Mouse (Mus musculus) layer of hippocampus, adult 9-11 months (tissue): Measurements from ENCODE around the gene Podxl.

Experiments used
- DNase-seq: peaks from one replicate; pipeline ENCODE4 v3.0.0; 2022

Gene Podxl

DNA sequence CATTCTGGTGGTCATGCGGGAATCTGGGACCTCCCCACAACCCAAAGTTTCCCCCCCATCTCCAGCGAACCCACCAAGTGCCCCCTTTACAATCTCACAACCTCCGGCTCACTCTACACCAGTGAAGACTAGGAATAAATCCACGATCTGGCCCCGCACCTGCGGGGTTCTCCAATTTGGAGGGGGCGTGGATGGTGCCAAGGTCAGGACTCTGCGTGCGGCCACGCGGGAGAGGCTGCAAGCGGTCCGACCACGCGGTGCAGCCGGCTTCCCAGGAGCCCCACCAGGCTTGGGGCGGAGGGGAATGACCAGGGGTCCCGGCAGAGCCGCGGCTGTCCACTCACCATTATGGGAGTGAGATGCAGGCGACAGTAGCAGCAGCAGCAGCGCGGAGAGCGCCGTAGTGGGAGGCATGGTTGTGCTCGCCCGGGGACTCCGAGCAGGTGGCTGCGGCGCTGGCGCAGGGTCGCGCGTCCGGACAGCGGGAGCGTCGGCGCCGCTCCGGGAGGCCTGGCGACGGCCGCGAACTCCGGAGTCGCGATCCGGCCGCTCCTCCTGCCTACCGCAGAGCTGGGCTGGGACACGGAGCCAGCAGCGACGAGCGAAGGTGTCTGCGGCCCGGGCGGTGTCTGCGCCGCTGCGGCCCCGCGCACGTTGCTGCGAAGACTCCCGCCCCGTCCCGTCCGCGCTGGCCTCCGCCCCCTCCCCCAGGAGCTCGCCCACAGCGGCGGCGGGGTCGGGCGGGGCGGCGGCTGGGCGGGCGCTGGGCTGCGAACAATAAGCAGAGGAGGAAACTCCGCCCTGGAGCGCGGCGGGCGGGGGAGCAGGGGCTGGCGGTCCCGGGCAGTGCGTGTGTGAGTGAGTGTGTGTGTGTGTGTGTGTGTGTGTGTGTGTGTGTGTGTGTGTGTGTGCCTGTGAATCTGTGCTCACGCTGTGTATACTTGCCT is at the start of gene Podxl:
TSS of gene Podxl (minus strand) at position 747 of the 947 bp plus-strand sequence.
- peak; percentile 36 for DNase-seq

DNA sequence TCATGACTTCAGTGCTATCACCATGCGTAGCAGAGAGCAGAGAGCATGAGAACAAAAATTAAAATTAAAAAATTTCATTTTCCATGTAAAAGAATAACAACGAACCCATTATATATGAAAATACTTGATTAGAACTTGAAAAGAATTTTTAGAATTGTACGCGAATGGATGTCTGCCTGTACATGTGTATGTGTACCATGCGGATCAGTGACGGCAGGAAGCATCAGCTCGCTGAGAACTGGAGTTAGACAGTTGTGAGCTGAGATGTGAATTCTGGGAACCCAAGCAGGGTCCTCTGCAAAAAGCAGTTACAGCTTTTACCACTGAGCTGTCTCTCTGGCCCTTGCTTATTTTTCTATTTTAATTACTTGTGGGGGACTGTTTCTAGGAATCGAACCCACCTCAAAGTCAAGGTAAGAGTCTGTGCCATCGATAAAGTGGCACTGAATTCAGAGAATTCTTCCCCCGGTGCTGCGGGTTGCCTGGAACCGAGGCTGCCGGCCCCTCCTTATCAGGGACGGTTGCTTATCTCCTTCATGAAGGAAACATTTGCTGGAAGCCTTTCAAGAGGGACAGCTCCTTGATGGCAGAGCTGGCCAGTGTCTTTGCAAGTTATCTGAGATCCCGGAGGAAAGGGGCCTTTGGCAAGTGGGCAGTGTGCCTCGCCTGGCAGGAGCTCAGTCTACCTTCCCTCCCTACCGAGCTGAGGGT is 48.9 kb upstream of the Podxl start:
- DNase-seq = no peak

DNA sequence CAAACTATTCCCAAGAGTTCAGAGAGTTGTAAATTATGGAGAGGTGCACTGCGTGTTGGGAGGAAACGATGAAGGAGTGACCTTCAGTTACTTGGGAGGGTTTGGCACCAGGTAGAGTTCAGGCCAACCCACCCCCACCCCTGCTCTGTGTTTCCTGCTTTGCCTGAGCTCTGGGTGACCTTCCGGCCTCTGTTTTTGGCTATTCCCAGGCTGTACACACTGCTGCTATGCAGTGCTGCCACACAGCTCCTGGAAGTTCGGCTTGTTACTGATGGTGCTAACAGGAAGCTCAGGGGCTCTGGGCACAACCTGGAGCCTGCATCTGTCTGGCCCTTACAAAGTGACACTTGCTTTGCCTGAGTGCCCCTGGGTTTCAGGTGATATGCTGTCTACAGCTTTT is 42.6 kb upstream of the Podxl start:
- no peak for DNase-seq

DNA sequence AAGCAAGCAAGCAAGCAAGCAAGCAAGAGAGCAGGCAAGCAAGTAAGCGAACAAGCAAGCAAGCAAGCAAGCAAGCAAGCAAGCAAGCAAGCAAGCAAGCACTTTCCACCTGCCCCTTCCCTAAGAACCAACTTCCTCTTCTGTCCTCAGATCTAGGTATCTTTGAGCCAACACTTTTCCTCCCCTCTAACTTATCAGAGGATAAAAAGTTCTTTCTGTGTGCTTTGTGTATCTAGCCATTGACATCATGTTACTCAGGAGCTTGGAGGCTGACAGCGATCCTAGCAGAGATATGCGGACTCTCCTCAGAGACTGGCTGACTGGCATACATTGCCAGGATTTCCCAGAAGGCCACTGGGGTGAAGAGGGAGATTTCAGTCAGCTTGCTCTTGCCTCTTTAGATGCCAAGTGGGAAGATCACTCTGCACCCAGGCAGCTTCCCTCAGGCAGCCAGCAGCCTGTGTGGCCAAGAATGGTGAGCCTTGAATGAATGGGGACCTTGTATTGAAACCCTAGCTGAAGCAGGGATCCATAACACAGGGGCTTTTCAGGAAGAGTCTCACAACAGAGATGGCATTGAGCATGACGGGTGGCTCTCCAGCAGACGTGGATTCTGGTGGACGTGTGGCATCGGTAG is 41.0 kb upstream of the Podxl start:
- peak; percentile 34 for DNase-seq

DNA sequence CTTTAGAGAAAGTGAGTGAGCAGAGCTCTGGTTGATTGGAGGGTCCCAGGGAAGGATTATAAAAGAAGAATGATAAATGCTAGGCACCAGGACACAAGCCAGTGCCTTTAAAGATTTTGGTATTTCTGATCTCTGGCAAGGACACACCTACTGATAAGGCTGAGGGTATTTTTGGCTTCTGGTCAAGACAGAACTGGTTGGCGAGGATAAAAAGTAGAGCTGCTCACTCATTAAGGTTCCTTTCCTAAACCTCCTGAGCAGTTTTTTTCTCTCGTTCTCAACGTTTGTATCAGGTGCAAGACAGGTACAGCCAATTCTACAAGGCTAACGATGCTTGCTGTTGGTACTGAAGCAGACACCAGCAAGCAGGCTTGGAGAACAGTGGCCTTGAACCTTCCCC is 38.7 kb upstream of the Podxl start:
- no peak for DNase-seq

DNA sequence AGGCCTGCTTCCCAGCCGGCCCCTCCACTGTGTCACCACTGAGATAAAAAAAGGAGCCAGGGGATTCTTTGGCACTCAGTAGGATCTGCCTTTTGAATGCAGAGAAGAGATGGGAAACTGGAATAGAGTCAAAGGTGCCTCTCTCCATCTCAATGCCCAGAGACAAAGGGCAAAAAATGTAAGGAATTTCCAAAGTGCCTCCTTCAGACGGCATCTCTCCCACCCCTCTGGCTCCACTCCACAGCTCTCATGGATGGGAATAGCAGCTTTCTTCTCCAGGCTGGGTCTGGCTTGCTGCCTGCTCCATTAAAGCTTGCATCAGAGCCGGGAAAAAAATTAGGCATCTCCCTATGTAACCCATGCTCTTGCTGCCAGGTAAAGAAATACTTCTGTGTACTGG is 37.4 kb upstream of the Podxl start:
- no peak for DNase-seq

DNA sequence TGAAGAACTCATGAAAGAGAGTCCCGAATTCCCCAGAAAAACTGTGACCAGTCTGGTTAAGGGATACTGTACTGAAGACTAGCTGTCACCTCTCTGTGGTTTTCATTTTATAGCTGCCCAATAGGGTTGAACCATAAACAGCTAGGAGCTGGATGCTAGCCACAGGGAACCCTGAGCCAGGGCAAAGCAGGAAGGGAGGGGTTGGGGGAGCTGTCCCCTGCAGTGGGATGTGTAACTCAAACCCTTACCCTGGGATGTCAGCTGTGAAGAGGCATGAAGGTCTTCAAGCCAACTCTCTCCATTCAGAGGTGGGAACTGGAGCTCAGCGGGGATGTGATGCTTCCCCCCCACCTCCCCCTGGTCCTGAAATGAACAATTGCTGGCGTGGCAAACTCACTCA is 36.1 kb upstream of the Podxl start:
- DNase-seq = no peak

DNA sequence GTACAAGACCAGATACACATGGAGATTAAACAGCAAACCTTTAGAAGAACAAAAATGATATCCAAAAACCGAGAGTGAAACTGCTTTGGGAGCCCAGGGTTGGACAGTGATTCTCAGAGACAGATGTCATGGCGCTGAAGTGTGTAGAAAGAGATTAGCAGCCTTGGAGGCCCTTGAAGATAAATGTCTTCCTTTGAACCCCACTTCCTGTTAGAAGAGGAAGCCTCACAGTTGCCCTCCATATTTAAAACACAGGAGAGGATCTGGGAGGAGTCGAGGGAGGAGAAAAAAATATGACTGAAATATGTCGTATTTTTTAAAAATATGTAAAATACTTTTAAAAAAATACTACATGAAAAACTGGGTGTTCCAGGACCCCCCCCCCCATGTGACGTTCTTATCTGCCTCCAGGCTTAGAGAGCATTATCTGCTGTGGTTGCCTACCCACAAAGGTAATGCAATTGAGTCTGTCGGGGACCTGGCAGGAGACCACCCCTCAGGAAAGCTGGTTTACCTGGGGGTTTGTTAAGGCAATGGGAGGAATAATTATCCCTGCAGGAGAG is 34.6 kb upstream of the Podxl start:
- no peak for DNase-seq

DNA sequence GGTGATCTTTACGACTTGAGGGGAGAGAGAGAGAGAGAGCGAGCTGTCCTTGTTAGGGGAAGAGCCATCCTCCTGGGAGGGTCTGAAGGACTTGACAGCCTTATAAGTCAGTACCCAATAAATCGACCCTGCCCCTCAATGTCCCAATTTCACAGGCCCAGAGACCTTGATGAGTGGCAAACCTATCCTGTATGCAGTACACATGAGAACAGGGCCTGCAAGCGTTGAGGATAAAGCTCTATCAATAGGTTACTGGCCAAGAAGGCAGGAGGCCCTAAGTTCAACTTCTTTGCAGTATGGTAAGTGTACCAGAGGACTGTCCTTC is 33.3 kb upstream of the Podxl start:
- no peak for DNase-seq

DNA sequence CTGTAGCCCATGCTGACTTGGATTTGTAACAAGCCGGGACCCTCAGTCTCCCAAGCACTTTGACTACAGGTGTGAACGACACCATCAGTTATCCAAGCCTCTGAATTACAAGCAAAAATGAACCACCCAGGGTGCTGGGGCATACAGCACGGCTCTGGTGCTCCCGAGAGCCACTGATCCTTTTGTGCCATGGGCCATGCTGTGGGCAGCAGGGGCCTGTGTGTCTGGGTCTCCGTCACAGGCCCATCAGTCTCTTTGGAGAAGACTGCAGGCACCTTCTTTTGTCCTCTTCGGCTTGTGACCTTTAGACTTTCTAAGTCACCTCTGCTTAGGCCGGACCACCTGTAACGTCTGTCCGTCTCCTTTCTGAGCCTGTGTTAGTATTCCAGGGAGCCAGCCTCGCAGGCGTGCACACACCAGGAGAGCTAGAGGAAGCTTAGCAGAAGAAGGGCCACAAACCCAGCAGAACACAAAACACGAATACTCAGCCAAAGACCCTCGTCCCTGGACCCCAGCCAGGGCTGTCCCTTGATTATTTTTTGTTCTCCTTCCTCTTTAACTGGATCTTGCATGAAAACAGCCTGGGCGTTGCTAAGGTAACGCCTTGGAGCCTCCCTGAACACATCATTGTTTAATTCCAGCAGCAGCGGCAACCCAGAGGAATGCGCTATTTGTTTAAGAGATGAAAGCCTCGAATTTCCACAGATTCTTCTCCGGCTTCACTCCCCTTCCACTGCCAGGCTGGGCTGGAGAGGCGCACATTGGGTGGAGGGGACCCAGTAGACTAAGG is 32.8 kb upstream of the Podxl start:
- peak; percentile 69 for DNase-seq

DNA sequence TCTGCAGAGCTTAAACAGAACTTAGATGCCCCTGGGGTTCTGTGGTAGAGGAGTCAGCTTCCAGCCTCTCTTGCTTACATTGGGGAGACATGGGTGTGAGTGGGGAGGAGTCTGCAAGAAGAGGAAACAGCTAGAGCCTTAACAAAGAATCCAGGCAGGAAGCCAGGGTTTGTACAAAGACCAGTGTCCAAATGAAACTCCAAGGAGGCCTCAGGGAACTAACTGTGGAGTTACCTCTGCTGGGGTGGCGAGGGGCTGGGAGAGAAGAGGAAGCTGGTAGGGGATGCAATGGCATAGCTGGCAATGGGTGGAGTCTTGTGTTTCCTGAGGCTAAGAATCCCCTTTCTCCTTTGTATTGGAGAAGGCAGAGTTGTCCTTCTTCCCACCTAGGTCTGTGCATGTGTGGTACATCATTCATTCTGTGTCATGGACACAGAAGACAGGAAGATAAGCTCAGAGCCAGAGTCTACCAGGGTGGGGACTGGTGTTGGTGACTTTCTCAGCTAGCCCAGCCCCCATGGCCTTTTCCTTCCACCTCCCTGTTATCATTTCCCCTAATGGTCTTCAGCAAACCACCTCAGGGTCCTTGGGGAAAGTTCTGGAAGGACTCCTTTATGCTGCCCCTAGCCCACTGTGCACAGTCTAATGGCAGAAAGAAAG is 28.9 kb upstream of the Podxl start:
- no peak for DNase-seq

DNA sequence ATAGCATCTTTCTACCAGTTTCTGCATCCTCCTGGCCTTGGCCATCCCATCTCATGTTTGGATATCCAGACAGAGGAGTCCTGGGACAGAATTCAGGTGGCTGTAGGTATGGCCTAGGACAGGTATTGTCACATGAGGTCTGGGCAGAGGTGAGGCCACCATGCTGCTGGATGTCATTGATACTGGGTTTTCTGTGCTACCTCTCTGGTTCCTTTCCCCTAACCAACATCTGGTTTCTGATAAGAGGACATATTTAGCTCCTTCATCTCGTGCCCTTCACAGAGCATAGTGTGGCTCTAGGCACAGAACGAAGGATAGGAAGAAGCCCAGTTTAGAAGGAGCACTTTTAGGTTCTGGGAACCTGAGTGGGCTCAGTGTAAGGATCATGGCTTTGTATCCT is 28.3 kb upstream of the Podxl start:
- no peak for DNase-seq

DNA sequence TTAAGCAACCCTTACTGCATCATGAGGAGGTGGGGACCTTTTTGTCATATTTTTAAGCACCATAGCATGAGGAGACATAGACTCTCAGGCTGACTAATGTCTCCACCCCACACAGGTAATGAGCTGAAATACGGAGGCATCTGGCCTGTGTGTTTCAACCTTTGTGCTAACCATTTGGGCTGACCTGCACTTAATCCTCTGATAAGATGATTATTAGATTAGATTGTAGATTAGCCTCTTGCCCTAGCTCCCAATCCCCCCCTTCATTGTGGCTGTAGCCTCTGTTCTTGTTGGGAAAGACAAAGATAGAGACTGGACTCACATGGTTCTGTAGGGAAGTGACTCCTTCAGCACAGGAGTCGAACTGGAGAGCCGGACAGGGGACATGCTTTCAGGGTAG is 27.9 kb upstream of the Podxl start:
- DNase-seq = no peak

DNA sequence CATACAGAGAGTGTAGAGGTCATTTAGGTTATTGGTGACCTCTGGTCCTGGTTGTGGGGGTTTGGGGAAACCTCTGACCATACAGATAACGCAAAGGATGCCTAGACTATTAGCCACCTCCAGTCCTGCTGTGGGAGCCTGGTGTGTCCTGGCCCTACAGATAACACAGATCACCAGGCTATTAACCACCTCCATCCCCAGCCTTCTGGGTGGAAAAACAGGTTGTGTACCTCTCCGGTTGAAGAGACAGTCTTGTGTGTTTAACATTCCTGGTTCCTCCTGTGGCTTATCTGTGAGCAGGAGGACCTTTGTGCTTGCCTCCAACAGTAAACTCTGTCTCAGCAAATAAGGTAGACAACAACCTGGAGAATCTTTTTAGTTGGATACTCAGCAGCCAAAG is 27.0 kb upstream of the Podxl start:
- DNase-seq = no peak

DNA sequence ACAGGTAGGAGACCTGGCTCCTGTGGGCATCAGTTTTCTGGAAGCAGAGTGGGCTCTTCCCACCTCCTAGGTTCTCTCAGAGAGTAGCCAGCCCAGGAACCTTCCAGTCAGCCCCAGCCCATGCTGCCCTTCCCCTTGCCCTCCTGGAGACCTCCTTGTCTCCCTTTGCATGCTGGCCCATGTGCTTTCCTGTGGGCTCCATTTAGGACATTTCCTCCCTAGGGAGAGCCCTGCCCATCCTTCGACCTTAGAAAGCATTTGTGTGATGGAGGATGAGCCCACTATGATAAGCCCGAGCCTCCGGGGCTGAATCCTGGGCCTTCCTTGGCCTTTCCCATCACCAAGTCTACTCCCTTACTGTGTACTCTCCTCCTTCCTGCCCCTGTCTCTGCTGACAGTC is 25.5 kb upstream of the Podxl start:
- no peak for DNase-seq

DNA sequence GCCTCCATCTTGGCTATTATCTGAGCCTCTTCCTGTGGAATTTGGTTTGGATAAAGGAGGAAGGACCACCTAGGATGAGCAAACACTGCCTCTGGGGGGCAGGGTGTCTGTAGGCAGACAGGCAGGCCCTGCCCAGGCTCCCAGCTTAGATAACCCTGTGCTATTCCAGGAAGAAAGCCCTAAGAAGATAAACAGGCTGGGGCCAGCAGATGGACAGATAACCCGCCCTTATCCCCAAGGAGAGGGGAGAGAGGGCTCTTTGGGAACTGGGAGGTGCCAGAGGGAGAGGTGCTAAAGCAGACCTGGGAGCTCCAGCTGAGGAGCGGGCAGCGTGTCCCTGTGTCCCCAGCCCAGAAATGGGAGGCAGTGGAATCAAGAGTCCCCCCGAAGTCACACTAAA is 23.9 kb upstream of the Podxl start:
- DNase-seq = no peak

DNA sequence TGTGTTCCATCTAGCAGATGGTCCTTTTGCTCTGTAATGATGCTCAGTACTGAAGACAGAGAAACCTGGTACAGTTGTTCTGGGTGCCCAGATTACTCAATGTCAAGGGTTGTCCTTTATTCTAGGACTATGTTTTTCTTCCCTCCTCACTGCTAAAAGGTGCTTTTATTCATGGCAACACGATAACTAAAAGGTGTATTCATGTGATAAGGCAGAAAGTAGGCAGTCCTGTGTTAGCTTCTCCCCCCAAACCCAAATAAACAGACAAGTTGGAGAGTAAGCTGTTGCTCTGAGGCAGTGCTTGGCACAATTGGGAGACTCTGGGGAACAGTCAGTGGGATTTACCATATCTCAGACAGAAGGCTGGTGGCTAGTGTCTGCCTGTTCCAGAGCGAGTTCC is 22.3 kb upstream of the Podxl start:
- no peak for DNase-seq

DNA sequence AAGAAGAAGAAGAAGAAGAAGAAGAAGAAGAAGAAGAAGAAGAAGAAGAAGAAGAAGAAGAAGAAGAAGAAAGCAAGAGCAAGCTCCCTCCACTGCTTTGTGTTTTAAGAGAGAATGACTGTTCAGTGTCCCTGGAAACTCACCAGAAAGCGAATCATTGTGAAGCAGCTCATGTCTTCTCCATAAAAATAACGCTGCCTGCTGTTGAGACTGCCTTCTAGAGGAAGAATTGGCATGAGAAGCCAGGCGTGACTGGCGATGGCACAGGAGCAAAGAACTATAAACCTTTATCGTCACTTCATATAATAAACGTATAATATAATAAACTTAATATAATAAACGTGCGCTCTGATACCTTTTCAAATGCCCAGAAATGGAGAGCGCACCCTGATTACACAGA is 12.4 kb upstream of the Podxl start:
- peak; percentile 32 for DNase-seq

DNA sequence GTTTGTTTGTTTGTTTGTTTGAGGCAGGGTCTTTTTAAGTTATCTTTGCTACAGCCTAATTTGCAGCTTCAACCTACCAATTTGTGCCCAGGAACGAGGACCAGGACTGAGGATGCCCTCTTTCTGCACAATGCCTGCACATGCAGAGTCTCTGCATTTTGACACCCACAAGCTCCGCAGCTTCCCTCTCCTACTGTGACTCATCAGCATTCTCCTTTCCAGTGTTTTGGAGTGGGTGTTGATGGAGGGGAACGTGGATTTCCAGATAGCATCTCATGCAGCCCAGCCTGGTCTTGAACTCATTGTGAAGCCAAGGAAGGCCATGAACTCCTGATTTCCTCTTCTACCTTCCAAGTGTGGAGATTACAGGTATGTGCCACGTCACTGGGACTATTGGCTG is 11.3 kb upstream of the Podxl start:
- peak; percentile 53 for DNase-seq

DNA sequence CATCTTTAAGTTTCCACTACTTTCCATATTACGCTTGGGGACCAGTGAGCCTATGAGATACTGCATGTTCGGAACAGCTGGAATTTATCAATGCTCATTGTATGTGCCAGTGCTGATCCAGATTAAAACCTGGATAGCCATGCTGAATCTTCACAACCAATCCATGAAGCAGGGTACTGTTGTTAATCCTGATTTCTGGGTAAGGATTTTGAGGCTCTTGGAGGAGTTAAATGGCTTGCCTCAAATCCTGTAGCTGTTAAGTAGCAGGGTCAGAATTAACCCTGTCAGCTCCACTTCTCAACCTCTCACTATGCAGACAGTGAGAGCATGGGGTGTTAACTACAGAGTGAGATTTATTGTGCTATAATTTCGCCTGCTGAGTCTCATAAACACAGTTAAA is 7.7 kb upstream of the Podxl start:
- no peak for DNase-seq

DNA sequence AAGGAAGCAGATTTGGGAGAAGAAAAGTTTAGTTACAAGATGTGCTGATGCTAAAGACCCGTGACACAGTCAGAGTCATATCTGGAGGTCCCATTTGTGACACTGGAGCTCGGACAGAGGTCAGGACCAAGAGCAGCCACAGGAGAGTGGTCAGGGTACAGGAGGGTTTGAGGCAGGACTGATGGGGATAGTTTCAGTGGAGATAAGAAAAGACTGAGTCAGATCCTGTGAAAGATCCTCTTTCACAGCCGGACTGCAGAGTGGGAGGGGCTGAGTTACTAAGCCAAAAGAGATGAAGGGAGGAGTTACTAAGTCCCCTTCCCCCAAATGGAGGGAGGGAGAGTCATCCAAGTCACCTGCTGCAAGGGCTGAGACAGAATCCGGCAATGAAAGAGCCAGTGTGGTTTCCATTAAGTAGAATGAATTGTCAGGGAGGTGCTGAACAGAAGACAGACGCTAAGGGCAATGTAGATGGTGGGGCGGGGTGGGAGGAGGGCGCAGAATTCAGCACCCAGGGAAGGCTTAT is 4.4 kb upstream of the Podxl start:
- DNase-seq = no peak

DNA sequence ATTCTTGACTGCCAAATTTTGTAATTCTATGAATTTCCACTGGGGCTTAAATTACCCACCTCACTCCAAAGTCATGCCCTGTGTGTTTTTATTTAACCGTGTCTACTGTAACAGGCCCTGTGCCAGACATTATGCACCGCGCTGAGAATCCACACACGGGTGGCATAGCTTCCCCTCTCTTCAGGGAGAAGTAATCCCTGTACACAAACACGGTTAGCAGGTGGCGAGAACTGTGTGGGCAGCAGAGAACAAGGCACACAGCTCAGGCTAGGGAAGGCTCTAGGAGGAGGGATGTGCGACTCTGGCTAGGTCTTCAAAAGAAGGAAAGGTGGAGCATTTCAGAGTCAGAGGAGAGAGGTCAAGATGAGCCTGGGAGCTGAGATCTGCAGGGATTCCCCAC is 3.4 kb upstream of the Podxl start:
- no peak for DNase-seq
